Mouse (Mus musculus): ENCODE data around the gene Atg16l2.

DNA sequence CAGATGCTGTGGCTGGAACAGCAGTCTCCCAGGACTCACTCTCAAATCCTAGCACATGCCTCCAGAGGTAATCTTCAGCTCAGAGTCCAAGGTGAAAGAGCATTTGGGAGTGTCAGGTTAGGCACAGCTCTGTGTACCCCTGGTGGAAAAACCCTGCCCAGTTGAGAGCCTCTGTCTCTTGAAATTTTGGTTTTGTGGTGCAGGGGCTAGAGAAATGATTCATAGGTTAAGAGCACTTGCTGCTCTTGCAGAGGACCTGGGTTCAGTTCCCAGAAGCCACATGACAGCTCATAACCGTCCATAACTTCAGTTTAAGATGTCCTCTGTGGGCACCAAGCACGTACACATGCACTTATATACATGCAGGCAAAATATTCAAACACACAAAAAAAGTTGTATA lies 14.2 kb downstream of the Atg16l2 start:
- no peak for TF ChIP-seq SMC3 (IDR thresholded peaks at IDR 0.05; ENCODE audit: low read depth, low read length)
- TF ChIP-seq POLR2AphosphoS5 (IDR thresholded peaks at IDR 0.05; ENCODE audit: borderline replicate concordance, low read depth, low read length) = no peak
